In genomic region chr13:83608851-83609516, GRCm38 (mm10) we compare ENCODE assay signal across 10 mouse cellular contexts.
DNase-seq lines count a peak whose midpoint lies in the region; ATAC-seq and TF ChIP-seq lines count a peak whose summit lies in the region.
"Had no signal": no experiment of that assay in that cellular context is flagged by ENCODE, and none has a peak within 500 bp of the region (broad histone marks: within the 10 kb centered on the region; RNA-seq: fewer than 3 reads in every experiment).

No protein-coding gene starts in this region.

- H3K9ac ChIP-seq in limb, embryonic 14.5 days (ENCODE audit: low read depth, low read length, severe bottlenecking) = no peak overlapping the region
- H3K9ac ChIP-seq in midbrain, postnatal 0 days (replicated peaks; ENCODE audit: low read length, poor library complexity, severe bottlenecking) = no peak overlapping the region
- no peak overlapping the region for H3K9ac ChIP-seq in hindbrain, embryonic 14.5 days
- H3K9ac ChIP-seq: limb, embryonic 12.5 days had no signal

- no peak overlapping the region for H3K27ac ChIP-seq in limb, embryonic 14.5 days (replicated peaks; ENCODE audit: low read depth, low read length)
- no peak overlapping the region for H3K27ac ChIP-seq in limb, embryonic 10.5 days
- peak overlapping the region; percentile 94 for H3K27ac ChIP-seq in bone marrow macrophage, adult 2 months (ENCODE audit: insufficient read depth, low read depth, low read length)
- H3K27ac ChIP-seq in midbrain, postnatal 0 days (ENCODE audit: low read depth, low read length) = no peak overlapping the region
- H3K27ac ChIP-seq in hindbrain, embryonic 14.5 days = no peak overlapping the region
- H3K27ac ChIP-seq: limb, embryonic 12.5 days had no signal

- 48% methylated on average over 3 of the region's 3 CpGs for WGBS in limb, embryonic 14.5 days
- WGBS in limb, embryonic 10.5 days = 57% methylated on average over 3 of the region's 3 CpGs
- WGBS in midbrain, postnatal 0 days = 73% methylated on average over 3 of the region's 3 CpGs
- WGBS in hindbrain, embryonic 14.5 days = 76% methylated on average over 3 of the region's 3 CpGs

- TF ChIP-seq CTCF in bone marrow macrophage, adult 2 months (IDR thresholded peaks at IDR 0.05; ENCODE audit: low read depth, low read length) = no peak
- no peak for TF ChIP-seq CTCF in midbrain, postnatal 0 days (IDR thresholded peaks at IDR 0.05)

- no peaks in the 10 kb centered on the region for H3K9me3 ChIP-seq in limb, embryonic 14.5 days (ENCODE audit: control insufficient read depth, low read length)
- no peaks in the 10 kb centered on the region for H3K9me3 ChIP-seq in limb, embryonic 10.5 days (replicated peaks)
- no peaks in the 10 kb centered on the region for H3K9me3 ChIP-seq in midbrain, postnatal 0 days (ENCODE audit: low read length)
- H3K9me3 ChIP-seq in hindbrain, embryonic 14.5 days (ENCODE audit: control insufficient read depth, low read length) = no peaks in the 10 kb centered on the region
- H3K9me3 ChIP-seq: limb, embryonic 12.5 days had no signal

- no peaks in the 10 kb centered on the region for H3K27me3 ChIP-seq in limb, embryonic 14.5 days (ENCODE audit: control insufficient read depth, insufficient read depth, low read length)
- no peaks in the 10 kb centered on the region for H3K27me3 ChIP-seq in limb, embryonic 10.5 days (ENCODE audit: low read depth, poor library complexity, severe bottlenecking)
- H3K27me3 ChIP-seq in midbrain, postnatal 0 days (ENCODE audit: insufficient read depth, low read length) = no peaks in the 10 kb centered on the region
- H3K27me3 ChIP-seq in hindbrain, embryonic 14.5 days (ENCODE audit: control insufficient read depth, insufficient read depth, low read length) = no peaks in the 10 kb centered on the region
- H3K27me3 ChIP-seq: limb, embryonic 12.5 days had no signal

- TF ChIP-seq POLR2A in limb, embryonic 14.5 days (IDR thresholded peaks at IDR 0.05; ENCODE audit: borderline replicate concordance, extremely low read depth, insufficient read depth, insufficient read length) = no peak
- no peak for TF ChIP-seq POLR2A in bone marrow macrophage, adult 2 months (IDR thresholded peaks at IDR 0.05; ENCODE audit: borderline replicate concordance, low read depth, low read length)

- no peak for ATAC-seq in limb, embryonic 14.5 days (ENCODE audit: low FRiP score, low read depth)
- peak; percentile 81 for ATAC-seq in CD4-positive, CD25-positive, alpha-beta regulatory T cell, adult 4 months
- ATAC-seq in midbrain, postnatal 0 days (ENCODE audit: low FRiP score) = no peak
- ATAC-seq in hindbrain, embryonic 14.5 days (ENCODE audit: low FRiP score) = no peak

- peak; percentile 7 for DNase-seq in limb, embryonic 14.5 days (ENCODE audit: low spot score)
- DNase-seq in limb, embryonic 10.5 days (ENCODE audit: low spot score) = no peak
- peak; percentile 72 for DNase-seq in naive thymus-derived CD4-positive, alpha-beta T cell, adult 2 months (ENCODE audit: low read depth)
- no peak for DNase-seq in right cerebral cortex, postnatal 4 days
- no peak for DNase-seq in midbrain, postnatal 0 days (ENCODE audit: low spot score)
- no peak for DNase-seq in hindbrain, embryonic 14.5 days (ENCODE audit: low spot score)
- DNase-seq: gastrocnemius, postnatal 10 days had no signal

- no peak overlapping the region for H3K4me2 ChIP-seq in limb, embryonic 14.5 days (replicated peaks; ENCODE audit: low read depth, low read length, severe bottlenecking)
- no peak overlapping the region for H3K4me2 ChIP-seq in midbrain, postnatal 0 days (ENCODE audit: low read depth, low read length, poor library complexity, severe bottlenecking)
- H3K4me2 ChIP-seq in hindbrain, embryonic 14.5 days (replicated peaks) = no peak overlapping the region
- H3K4me2 ChIP-seq: limb, embryonic 12.5 days had no signal

- peaks cover 39% of the 10 kb centered on the region for H3K4me1 ChIP-seq in limb, embryonic 14.5 days (ENCODE audit: control insufficient read depth, insufficient read depth, low read length)
- H3K4me1 ChIP-seq in limb, embryonic 10.5 days = peaks cover 24% of the 10 kb centered on the region
- H3K4me1 ChIP-seq in bone marrow macrophage, adult 2 months (ENCODE audit: control insufficient read depth, insufficient read depth, low read length) = peaks cover 37% of the 10 kb centered on the region
- no peaks in the 10 kb centered on the region for H3K4me1 ChIP-seq in midbrain, postnatal 0 days (ENCODE audit: insufficient read depth, low read length)
- peaks cover 11% of the 10 kb centered on the region for H3K4me1 ChIP-seq in hindbrain, embryonic 14.5 days (replicated peaks; ENCODE audit: control insufficient read depth, insufficient read depth, low read length)

- no peak overlapping the region for H3K4me3 ChIP-seq in limb, embryonic 14.5 days (replicated peaks; ENCODE audit: low read length)
- H3K4me3 ChIP-seq in limb, embryonic 10.5 days = no peak overlapping the region
- H3K4me3 ChIP-seq in bone marrow macrophage, adult 2 months (ENCODE audit: insufficient read depth, low read length) = no peak overlapping the region; the same call in 1 of the 2 replicates
- no peak overlapping the region for H3K4me3 ChIP-seq in midbrain, postnatal 0 days (ENCODE audit: low read depth, low read length)
- H3K4me3 ChIP-seq in hindbrain, embryonic 14.5 days (replicated peaks; ENCODE audit: low read length) = no peak overlapping the region
- H3K4me3 ChIP-seq: limb, embryonic 12.5 days had no signal

- no peaks in the 10 kb centered on the region for H3K36me3 ChIP-seq in limb, embryonic 14.5 days (ENCODE audit: control insufficient read depth, insufficient read depth, low read length)
- no peaks in the 10 kb centered on the region for H3K36me3 ChIP-seq in limb, embryonic 10.5 days
- H3K36me3 ChIP-seq in midbrain, postnatal 0 days (ENCODE audit: insufficient read depth, low read length) = no peaks in the 10 kb centered on the region
- no peaks in the 10 kb centered on the region for H3K36me3 ChIP-seq in hindbrain, embryonic 14.5 days (replicated peaks; ENCODE audit: control insufficient read depth, insufficient read depth)
- H3K36me3 ChIP-seq: limb, embryonic 12.5 days had no signal

Comparison
In these comparisons a context has a peak if more than half of its experiments do, and no peak if none do; other contexts are left out.
1. DNase-seq: peak in limb, embryonic 14.5 days (single experiment) and naive thymus-derived CD4-positive, alpha-beta T cell, adult 2 months (single experiment); none in limb, embryonic 10.5 days (single experiment), right cerebral cortex, postnatal 4 days (single experiment), midbrain, postnatal 0 days (single experiment) and hindbrain, embryonic 14.5 days (single experiment).